Mouse (Mus musculus): ENCODE data around the gene Zwint. TPM values are rescaled to one million over a fixed set of nuclear protein-coding genes. Genes with fewer than 3 reads are reported as not detected.

Gene Zwint
- total and polyA plus RNA-seq, 2 experiments, result 47.7 to 60.8 TPM

DNA sequence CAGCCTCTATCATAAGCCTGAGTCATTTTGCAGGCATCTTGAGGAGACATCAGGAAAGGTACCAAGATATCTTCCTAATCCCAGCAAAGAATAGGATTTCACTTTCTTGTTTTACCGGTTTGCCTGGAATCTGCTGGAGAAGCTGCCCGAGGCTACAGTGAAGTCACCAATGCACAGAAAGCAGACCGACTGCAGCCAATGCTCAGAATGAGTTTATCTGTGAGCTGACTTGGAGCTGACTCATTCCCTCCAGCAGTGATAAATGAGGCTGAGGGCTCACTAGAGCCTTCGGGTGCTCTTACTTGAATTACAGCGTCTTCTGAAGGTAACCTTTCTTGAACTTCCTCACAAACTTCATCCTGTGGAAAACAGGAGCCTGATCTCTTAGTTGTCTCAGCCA lies 20.5 kb upstream of the Zwint start:
- Histone ChIP-seq H3K79me2 (ENCODE audit: control insufficient read depth, insufficient read depth, low read length) (no peaks in the 10 kb centered on the region), H3K4me3 (ENCODE audit: insufficient read depth, low read depth, low read length) (no peak overlapping the region), H3K27me3 (ENCODE audit: control insufficient read depth, insufficient read depth, low read length) (no peaks in the 10 kb centered on the region), H3K27ac (replicated peaks; ENCODE audit: insufficient read depth, low read depth, low read length) (no peak overlapping the region), H3K36me3 (ENCODE audit: control insufficient read depth, insufficient read depth, low read length) (no peaks in the 10 kb centered on the region), H3K4me1 (ENCODE audit: control insufficient read depth, insufficient read depth, low read length) (no peaks in the 10 kb centered on the region), H3K9ac (ENCODE audit: low read depth, low read length) (no peak overlapping the region)
- no peak for DNase-seq (ENCODE audit: extremely low read depth, low read depth, low spot score)
- WGBS, result 27% methylated on average over 5 of the region's 5 CpGs
- no peak for TF ChIP-seq CTCF (IDR thresholded peaks at IDR 0.05; ENCODE audit: low read depth, low read length)
- no peak for TF ChIP-seq POLR2A (IDR thresholded peaks at IDR 0.05; ENCODE audit: extremely low read depth, insufficient read depth, low read length)

DNA sequence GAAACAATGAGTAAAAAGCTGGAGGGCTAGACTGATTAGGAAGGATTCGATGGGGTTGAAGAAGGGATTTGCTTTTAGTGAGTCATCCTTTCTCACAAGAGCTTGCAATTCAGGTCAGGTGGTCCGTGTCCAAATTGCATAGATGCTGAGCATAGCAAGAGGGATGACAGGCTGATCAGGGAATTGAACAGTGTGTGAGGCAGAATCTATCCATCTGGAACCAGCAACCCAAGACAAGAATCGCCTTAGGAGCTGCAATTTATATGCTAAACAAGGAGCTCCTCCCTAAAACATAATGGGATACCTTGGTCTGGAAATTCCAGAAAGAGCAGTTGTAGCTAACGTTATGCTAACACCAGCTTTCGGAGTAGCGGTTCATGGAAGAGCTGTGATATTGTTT lies 3.8 kb upstream of the Zwint start:
- no peak for TF ChIP-seq POLR2A (IDR thresholded peaks at IDR 0.05; ENCODE audit: extremely low read depth, insufficient read depth, low read length)
- no peak for TF ChIP-seq CTCF (IDR thresholded peaks at IDR 0.05; ENCODE audit: low read depth, low read length)
- Histone ChIP-seq H3K27me3 (ENCODE audit: control insufficient read depth, insufficient read depth, low read length) (no peaks in the 10 kb centered on the region), H3K4me1 (ENCODE audit: control insufficient read depth, insufficient read depth, low read length) (peaks cover 7% of the 10 kb centered on the region), H3K27ac (replicated peaks; ENCODE audit: insufficient read depth, low read depth, low read length) (no peak overlapping the region), H3K36me3 (ENCODE audit: control insufficient read depth, insufficient read depth, low read length) (no peaks in the 10 kb centered on the region), H3K9ac (ENCODE audit: low read depth, low read length) (no peak overlapping the region), H3K79me2 (ENCODE audit: control insufficient read depth, insufficient read depth, low read length) (peaks cover 11% of the 10 kb centered on the region), H3K4me3 (ENCODE audit: insufficient read depth, low read depth, low read length) (no peak overlapping the region)
- WGBS, result 75% methylated on average over 6 of the region's 6 CpGs
- DNase-seq (ENCODE audit: extremely low read depth, low read depth, low spot score), result no peak

DNA sequence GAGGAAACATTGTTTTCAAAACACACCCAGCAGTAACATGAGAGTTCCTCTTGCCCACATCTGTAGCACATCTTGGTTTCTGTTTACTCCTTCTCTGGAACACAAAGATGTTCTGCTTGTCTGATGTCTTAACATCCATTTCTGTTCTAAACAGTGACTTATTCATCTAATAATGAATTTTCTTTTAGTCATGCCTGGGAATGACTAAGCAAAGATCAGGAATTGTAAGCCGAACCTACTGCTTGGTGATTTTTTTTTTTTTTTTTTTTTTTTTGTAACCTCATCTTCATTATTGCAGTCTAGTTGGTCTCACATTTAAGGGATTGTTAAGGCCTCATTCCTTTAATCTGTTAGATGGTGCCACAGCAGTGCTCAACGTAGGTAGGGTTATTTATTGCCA lies 848 bp upstream of the Zwint start:
- no peak overlapping the region for H3K9ac ChIP-seq (ENCODE audit: low read depth, low read length)
- no peak overlapping the region; the same call in 1 of the 2 replicates for H3K27ac ChIP-seq (replicated peaks; ENCODE audit: insufficient read depth, low read depth, low read length)
- WGBS, result 87% methylated on average over 2 of the region's 2 CpGs
- DNase-seq (ENCODE audit: extremely low read depth, low read depth, low spot score), result no peak
- H3K4me3 ChIP-seq (ENCODE audit: insufficient read depth, low read depth, low read length), result no peak overlapping the region; the same call in 1 of the 2 replicates
- no peak for TF ChIP-seq POLR2A (IDR thresholded peaks at IDR 0.05; ENCODE audit: extremely low read depth, insufficient read depth, low read length)
- TF ChIP-seq CTCF (IDR thresholded peaks at IDR 0.05; ENCODE audit: low read depth, low read length), result no peak
- H3K79me2 ChIP-seq (ENCODE audit: control insufficient read depth, insufficient read depth, low read length), result peaks cover 14% of the 10 kb centered on the region
- peaks cover 8% of the 10 kb centered on the region; the same call in 1 of the 2 replicates for H3K36me3 ChIP-seq (ENCODE audit: control insufficient read depth, insufficient read depth, low read length)
- no peaks in the 10 kb centered on the region for H3K27me3 ChIP-seq (ENCODE audit: control insufficient read depth, insufficient read depth, low read length)
- peaks cover 8% of the 10 kb centered on the region for H3K4me1 ChIP-seq (ENCODE audit: control insufficient read depth, insufficient read depth, low read length)

DNA sequence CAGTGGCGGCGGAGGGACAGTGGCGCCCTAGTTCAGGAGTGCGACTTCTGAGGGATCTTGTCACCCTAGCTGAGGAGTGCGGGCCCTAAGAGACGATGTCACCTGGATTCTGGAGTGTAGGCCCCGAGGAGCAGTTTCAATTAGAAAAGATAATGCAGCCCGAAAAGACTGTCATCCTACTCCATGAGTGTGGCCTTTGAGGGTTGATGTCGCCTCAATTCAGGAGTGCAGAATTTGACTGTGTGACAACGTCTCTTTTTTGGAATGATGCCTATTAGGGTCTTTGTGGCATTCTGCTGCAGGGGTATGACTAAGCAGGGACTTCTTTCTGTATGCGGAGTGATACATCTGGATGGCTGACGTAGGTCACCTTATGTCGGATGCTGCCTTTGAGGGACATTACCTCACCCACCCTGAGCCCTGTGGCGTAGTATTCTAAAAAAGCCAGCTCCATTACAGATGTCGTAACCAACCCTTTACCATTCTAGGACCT lies 418 bp downstream of the Zwint start:
- peaks cover 14% of the 10 kb centered on the region for H3K79me2 ChIP-seq (ENCODE audit: control insufficient read depth, insufficient read depth, low read length)
- peak; percentile 32 for DNase-seq (ENCODE audit: extremely low read depth, low read depth, low spot score)
- no peak overlapping the region for H3K27ac ChIP-seq (replicated peaks; ENCODE audit: insufficient read depth, low read depth, low read length)
- peak overlapping the region; percentile 90 for H3K9ac ChIP-seq (ENCODE audit: low read depth, low read length)
- H3K4me1 ChIP-seq (ENCODE audit: control insufficient read depth, insufficient read depth, low read length), result peaks cover 8% of the 10 kb centered on the region
- H3K36me3 ChIP-seq (ENCODE audit: control insufficient read depth, insufficient read depth, low read length), result peaks cover 14% of the 10 kb centered on the region; the same call in 1 of the 2 replicates
- H3K27me3 ChIP-seq (ENCODE audit: control insufficient read depth, insufficient read depth, low read length), result no peaks in the 10 kb centered on the region
- no peak for TF ChIP-seq POLR2A (IDR thresholded peaks at IDR 0.05; ENCODE audit: extremely low read depth, insufficient read depth, low read length)
- TF ChIP-seq CTCF (IDR thresholded peaks at IDR 0.05; ENCODE audit: low read depth, low read length), result no peak
- WGBS, result 1% methylated on average over 15 of the region's 15 CpGs
- peak overlapping the region; percentile 96 for H3K4me3 ChIP-seq (ENCODE audit: insufficient read depth, low read depth, low read length)

DNA sequence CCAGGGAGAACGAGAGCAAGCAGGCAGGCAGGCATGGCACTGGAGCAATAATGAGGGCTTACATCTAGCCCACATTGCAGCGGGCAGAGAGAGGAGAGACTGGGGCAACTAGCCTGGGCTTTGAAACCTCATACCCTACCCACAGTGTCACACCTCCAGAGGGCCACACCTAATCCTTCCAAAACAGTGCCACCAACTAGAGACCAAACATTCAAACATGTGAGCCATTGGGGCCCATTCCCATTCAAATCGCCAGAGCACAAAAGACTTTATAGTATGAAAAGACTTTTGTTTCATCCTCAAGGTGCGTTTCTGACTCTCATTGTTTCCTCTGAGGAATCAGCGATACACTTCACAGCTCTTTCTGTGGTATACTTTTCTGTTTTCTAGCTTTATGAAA lies 4.6 kb downstream of the Zwint start:
- Histone ChIP-seq H3K27ac (replicated peaks; ENCODE audit: insufficient read depth, low read depth, low read length) (no peak overlapping the region), H3K4me3 (ENCODE audit: insufficient read depth, low read depth, low read length) (no peak overlapping the region), H3K27me3 (ENCODE audit: control insufficient read depth, insufficient read depth, low read length) (no peaks in the 10 kb centered on the region), H3K9ac (ENCODE audit: low read depth, low read length) (no peak overlapping the region), H3K4me1 (ENCODE audit: control insufficient read depth, insufficient read depth, low read length) (peaks cover 8% of the 10 kb centered on the region), H3K36me3 (ENCODE audit: control insufficient read depth, insufficient read depth, low read length) (peaks cover 37% of the 10 kb centered on the region), H3K79me2 (ENCODE audit: control insufficient read depth, insufficient read depth, low read length) (peaks cover 14% of the 10 kb centered on the region)
- no peak for DNase-seq (ENCODE audit: extremely low read depth, low read depth, low spot score)
- 98% methylated on average over 5 of the region's 5 CpGs for WGBS
- no peak for TF ChIP-seq POLR2A (IDR thresholded peaks at IDR 0.05; ENCODE audit: extremely low read depth, insufficient read depth, low read length)
- no peak for TF ChIP-seq CTCF (IDR thresholded peaks at IDR 0.05; ENCODE audit: low read depth, low read length)

DNA sequence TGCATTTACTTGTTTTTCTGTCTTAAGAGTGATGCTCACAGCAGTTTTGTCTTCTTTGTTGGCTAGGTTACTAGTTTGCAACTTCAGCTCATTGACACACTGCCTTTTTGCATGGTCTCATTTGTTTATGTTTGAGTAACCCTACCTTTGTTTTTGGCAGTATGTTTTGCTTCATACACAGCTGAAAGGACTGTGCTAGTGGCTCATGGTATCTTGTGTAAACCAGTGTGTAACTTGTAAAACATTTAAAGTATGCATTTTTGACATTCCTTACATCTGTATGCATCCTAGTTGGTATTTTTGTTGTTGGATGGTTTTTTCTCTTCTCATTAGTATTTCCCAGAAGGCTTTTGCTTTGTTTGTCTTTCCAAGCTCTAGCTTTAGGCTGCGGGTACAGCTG lies 5.7 kb downstream of the Zwint start:
- no peak for DNase-seq (ENCODE audit: extremely low read depth, low read depth, low spot score)
- no peak overlapping the region for H3K9ac ChIP-seq (ENCODE audit: low read depth, low read length)
- no peak overlapping the region for H3K27ac ChIP-seq (replicated peaks; ENCODE audit: insufficient read depth, low read depth, low read length)
- H3K79me2 ChIP-seq (ENCODE audit: control insufficient read depth, insufficient read depth, low read length), result peaks cover 8% of the 10 kb centered on the region
- no peak overlapping the region for H3K4me3 ChIP-seq (ENCODE audit: insufficient read depth, low read depth, low read length)
- peaks cover 37% of the 10 kb centered on the region for H3K36me3 ChIP-seq (ENCODE audit: control insufficient read depth, insufficient read depth, low read length)
- TF ChIP-seq CTCF (IDR thresholded peaks at IDR 0.05; ENCODE audit: low read depth, low read length) (no peak), POLR2A (IDR thresholded peaks at IDR 0.05; ENCODE audit: extremely low read depth, insufficient read depth, low read length) (no peak)
- WGBS, result 97% methylated on average over 1 of the region's 1 CpGs
- H3K4me1 ChIP-seq (ENCODE audit: control insufficient read depth, insufficient read depth, low read length), result peaks cover 10% of the 10 kb centered on the region
- H3K27me3 ChIP-seq (ENCODE audit: control insufficient read depth, insufficient read depth, low read length), result no peaks in the 10 kb centered on the region
